Mouse (Mus musculus): ENCODE results near the gene Vmn2r72. TPM values are rescaled to one million over a fixed set of nuclear protein-coding genes. Genes with fewer than 3 reads are reported as not detected.

Vmn2r72 gene
- not detected in 2 replicates for total RNA-seq (2012; rRNA removed)
- not detected in 2 replicates for total RNA-seq (2014; rRNA removed)
- polyA plus RNA-seq (2012; ENCODE audit: insufficient read length, low read depth) = not detected in 2 replicates

GRCm38 (mm10) chr7:85754997-85755396, at the start of gene Vmn2r72:
TSS of gene Vmn2r72 (minus strand) at chr7:85755097.
- no peaks in the 10 kb centered on the region for H3K27me3 ChIP-seq (replicated peaks)
- H3K4me2 ChIP-seq (ENCODE audit: insufficient read depth, low read depth, poor library complexity, severe bottlenecking) = no peak within 1 kb of the TSS
- H3K4me1 ChIP-seq (ENCODE audit: control insufficient read depth in 1 of 2, insufficient read depth in 2 of 2) = no peaks in the 10 kb centered on the region
- no peak within 1 kb of the TSS for H3K4me3 ChIP-seq (replicated peaks in 1 of 3; ENCODE audit: low read depth in 2 of 3, low read length in 2 of 3, poor library complexity in 1 of 3)
- in situ Hi-C loops (cut with MboI; ENCODE audit: low pct_ligation_motif_present, low pct_unique_long_range_greater_than_20kb, low sequenced_read_pairs) = no loop called here
- no peak within 1 kb of the TSS for H3K27ac ChIP-seq (ENCODE audit: insufficient read depth, low read depth)
- dilution Hi-C loops (cut with MboI; ENCODE audit: extremely low pct_ligation_motif_present, extremely low pct_unique_long_range_greater_than_20kb, low sequenced_read_pairs) = no loop called here
- no peaks in the 10 kb centered on the region for H3K36me3 ChIP-seq (replicated peaks in 1 of 2; ENCODE audit: control insufficient read depth in 1 of 2, insufficient read depth in 1 of 2, low read length in 1 of 2)
- no peaks in the 10 kb centered on the region for H3K9me3 ChIP-seq (replicated peaks; ENCODE audit: low read length)
- H3K79me2 ChIP-seq (replicated peaks; ENCODE audit: control insufficient read depth, extremely low read depth, insufficient read depth, poor library complexity, severe bottlenecking) = no peaks in the 10 kb centered on the region
- no peak within 1 kb of the TSS for H3K9ac ChIP-seq (ENCODE audit: insufficient read depth, low read depth)
- TF ChIP-seq MAZ (IDR thresholded peaks at IDR 0.05; ENCODE audit: low read depth, low read length) (no peak), RAD21 (IDR thresholded peaks at IDR 0.05; ENCODE audit: low read depth, low read length) (no peak), TCF12 (IDR thresholded peaks at IDR 0.05; ENCODE audit: low read depth, low read length) (no peak), CHD1 (IDR thresholded peaks at IDR 0.05; ENCODE audit: low read depth, low read length) (no peak), GABPA (IDR thresholded peaks at IDR 0.05; ENCODE audit: insufficient replicate concordance, low read depth, low read length) (no peak), HCFC1 (IDR thresholded peaks at IDR 0.05; ENCODE audit: low read depth, low read length) (no peak), ELF1 (IDR thresholded peaks at IDR 0.05; ENCODE audit: low read depth, low read length) (no peak), ETS1 (conservative IDR thresholded peaks at IDR 0.05; ENCODE audit: low read depth, low read length) (no peak), SIN3A (IDR thresholded peaks at IDR 0.05; ENCODE audit: low read length) (no peak), ZKSCAN1 (IDR thresholded peaks at IDR 0.05; ENCODE audit: borderline replicate concordance, low read depth, low read length) (no peak), JUN (IDR thresholded peaks at IDR 0.05; ENCODE audit: insufficient read depth, low read depth, low read length) (no peak), NRF1 (IDR thresholded peaks at IDR 0.05; ENCODE audit: low read depth, low read length) (no peak)
- no peak for DNase-seq (ENCODE audit: extremely low read depth)

Other genes with a start within 250 kb of the Vmn2r72 start
- gene Vmn2r71, start 192.0 kb downstream of the Vmn2r72 start, total RNA-seq (2012; rRNA removed) = not detected in 2 replicates
- gene Vmn2r71, start 192.0 kb downstream of the Vmn2r72 start, total RNA-seq (2014; rRNA removed) = not detected in 2 replicates
- not detected in 2 replicates for gene Vmn2r71, start 192.0 kb downstream of the Vmn2r72 start, polyA plus RNA-seq (2012; ENCODE audit: insufficient read length, low read depth)
- gene Vmn2r70, start 185.9 kb downstream of the Vmn2r72 start, total RNA-seq (2012; rRNA removed) = not detected in 2 replicates
- not detected in 2 replicates for gene Vmn2r70, start 185.9 kb downstream of the Vmn2r72 start, total RNA-seq (2014; rRNA removed)
- not detected in 2 replicates for gene Vmn2r70, start 185.9 kb downstream of the Vmn2r72 start, polyA plus RNA-seq (2012; ENCODE audit: insufficient read length, low read depth)
- not detected in 2 replicates for gene Vmn2r73, start 121.2 kb upstream of the Vmn2r72 start, total RNA-seq (2012; rRNA removed)
- gene Vmn2r73, start 121.2 kb upstream of the Vmn2r72 start, total RNA-seq (2014; rRNA removed) = not detected in 2 replicates
- gene Vmn2r73, start 121.2 kb upstream of the Vmn2r72 start, polyA plus RNA-seq (2012; ENCODE audit: insufficient read length, low read depth) = not detected in 2 replicates
- not detected in 2 replicates for gene Vmn2r74, start 206.5 kb upstream of the Vmn2r72 start, total RNA-seq (2012; rRNA removed)
- not detected in 2 replicates for gene Vmn2r74, start 206.5 kb upstream of the Vmn2r72 start, total RNA-seq (2014; rRNA removed)
- not detected in 2 replicates for gene Vmn2r74, start 206.5 kb upstream of the Vmn2r72 start, polyA plus RNA-seq (2012; ENCODE audit: insufficient read length, low read depth)

Data from CH12.LX (cell line).